32 mouse cellular contexts compared by ENCODE assay signal in genomic region chr8:105409947-105410346, GRCm38 (mm10). TPM values are rescaled to one million over a fixed set of nuclear protein-coding genes. Genes with fewer than 3 reads are reported as not detected.
DNase-seq lines count a peak whose midpoint lies in the region; ATAC-seq and TF ChIP-seq lines count a peak whose summit lies in the region.
"Had no signal": no experiment of that assay in that cellular context is flagged by ENCODE, and none has a peak within 500 bp of the region (broad histone marks: within the 10 kb centered on the region; RNA-seq: fewer than 3 reads in every experiment).

No protein-coding gene starts in this region.

- DNase-seq in gastrocnemius, adult 2 months = no peak
- no peak for DNase-seq in gastrocnemius, adult 18-20 months (ENCODE audit: low spot score)
- DNase-seq in layer of hippocampus, adult 2 months (ENCODE audit: low spot score in 2 of 2) = no peak
- no peak for DNase-seq in layer of hippocampus, adult 9-10 months (ENCODE audit: low spot score)
- no peak for DNase-seq in midbrain, postnatal 0 days (ENCODE audit: low spot score)
- DNase-seq in stomach, postnatal 0 days (ENCODE audit: low spot score) = no peak
- DNase-seq in retina, postnatal 1 day = no peak
- DNase-seq: adrenal gland, adult 8-10 months; adrenal gland, postnatal 25 days; B cell, adult 2 months; cerebellum, adult 11 months; cerebellum, adult 8-10 months; cerebellum, postnatal 36 days; embryo, embryonic 11 days; gastrocnemius, postnatal 25 days; heart, adult 18-20 months; heart, postnatal 14 days had no signal

- no peaks in the 10 kb centered on the region for H3K9me3 ChIP-seq in midbrain, postnatal 0 days (ENCODE audit: low read length)
- H3K9me3 ChIP-seq in midbrain, embryonic 16.5 days (replicated peaks; ENCODE audit: control insufficient read depth, low read length, poor library complexity, severe bottlenecking) = no peaks in the 10 kb centered on the region
- H3K9me3 ChIP-seq in stomach, postnatal 0 days (ENCODE audit: control insufficient read depth, low read length) = no peaks in the 10 kb centered on the region
- H3K9me3 ChIP-seq: embryonic facial prominence, embryonic 13.5 days; forebrain, embryonic 13.5 days; G1E; heart, embryonic 10.5 days; heart, embryonic 13.5 days; hindbrain, embryonic 13.5 days had no signal

- peaks cover 4% of the 10 kb centered on the region; the same call in 1 of the 2 replicates for H3K4me1 ChIP-seq in midbrain, postnatal 0 days (ENCODE audit: insufficient read depth, low read length)
- H3K4me1 ChIP-seq in midbrain, embryonic 16.5 days (ENCODE audit: control insufficient read depth, insufficient read depth, low read length) = peaks cover 6% of the 10 kb centered on the region
- peaks cover 5% of the 10 kb centered on the region; the same call in 1 of the 2 replicates for H3K4me1 ChIP-seq in stomach, postnatal 0 days (replicated peaks; ENCODE audit: control insufficient read depth, insufficient read depth)

- H3K9ac ChIP-seq in midbrain, postnatal 0 days (replicated peaks; ENCODE audit: low read length, poor library complexity, severe bottlenecking) = no peak overlapping the region
- H3K9ac ChIP-seq in midbrain, embryonic 16.5 days (ENCODE audit: low read depth, low read length) = no peak overlapping the region
- H3K9ac ChIP-seq in stomach, postnatal 0 days (ENCODE audit: low read length) = no peak overlapping the region
- H3K9ac ChIP-seq: embryonic facial prominence, embryonic 13.5 days; forebrain, embryonic 13.5 days; heart, embryonic 13.5 days; hindbrain, embryonic 13.5 days had no signal

- 94% methylated on average over 6 of the region's 6 CpGs for WGBS in midbrain, postnatal 0 days
- 95% methylated on average over 6 of the region's 6 CpGs for WGBS in midbrain, embryonic 16.5 days
- WGBS in stomach, postnatal 0 days = 89% methylated on average over 6 of the region's 6 CpGs

- no peak overlapping the region for H3K27ac ChIP-seq in gastrocnemius, adult 2 months
- no peak overlapping the region for H3K27ac ChIP-seq in layer of hippocampus, adult 2 months
- H3K27ac ChIP-seq in midbrain, postnatal 0 days (ENCODE audit: low read depth, low read length) = no peak overlapping the region
- no peak overlapping the region for H3K27ac ChIP-seq in midbrain, embryonic 16.5 days (ENCODE audit: low read length)
- no peak overlapping the region for H3K27ac ChIP-seq in stomach, postnatal 0 days (replicated peaks)
- H3K27ac ChIP-seq: embryonic facial prominence, embryonic 10.5 days; embryonic facial prominence, embryonic 13.5 days; forebrain, embryonic 13.5 days; heart, embryonic 10.5 days; heart, embryonic 13.5 days; hindbrain, embryonic 13.5 days had no signal

- no peaks in the 10 kb centered on the region for H3K36me3 ChIP-seq in midbrain, postnatal 0 days (ENCODE audit: insufficient read depth, low read length)
- no peaks in the 10 kb centered on the region for H3K36me3 ChIP-seq in midbrain, embryonic 16.5 days (ENCODE audit: control insufficient read depth, insufficient read depth, low read length)
- H3K36me3 ChIP-seq in stomach, postnatal 0 days (ENCODE audit: control insufficient read depth, insufficient read depth, low read length) = no peaks in the 10 kb centered on the region
- H3K36me3 ChIP-seq: embryonic facial prominence, embryonic 10.5 days; embryonic facial prominence, embryonic 13.5 days; G1E; heart, embryonic 10.5 days; heart, embryonic 13.5 days; hindbrain, embryonic 13.5 days had no signal

- TF ChIP-seq EP300 in stomach, postnatal 0 days (optimal IDR thresholded peaks at IDR 0.05) = no peak

- H3K4me2 ChIP-seq in midbrain, postnatal 0 days (ENCODE audit: low read depth, low read length, poor library complexity, severe bottlenecking) = no peak overlapping the region
- no peak overlapping the region for H3K4me2 ChIP-seq in midbrain, embryonic 16.5 days (ENCODE audit: low read length)
- H3K4me2 ChIP-seq in stomach, postnatal 0 days (replicated peaks; ENCODE audit: low read depth) = no peak overlapping the region
- H3K4me2 ChIP-seq: embryonic facial prominence, embryonic 13.5 days; forebrain, embryonic 13.5 days; heart, embryonic 13.5 days; hindbrain, embryonic 13.5 days had no signal

- H3K4me3 ChIP-seq in gastrocnemius, adult 2 months = no peak overlapping the region
- H3K4me3 ChIP-seq in layer of hippocampus, adult 2 months = no peak overlapping the region
- no peak overlapping the region for H3K4me3 ChIP-seq in midbrain, postnatal 0 days (ENCODE audit: low read depth, low read length)
- H3K4me3 ChIP-seq in midbrain, embryonic 16.5 days (ENCODE audit: low read depth, low read length) = no peak overlapping the region
- H3K4me3 ChIP-seq in stomach, postnatal 0 days (ENCODE audit: low read depth, low read length) = no peak overlapping the region
- H3K4me3 ChIP-seq: embryonic facial prominence, embryonic 10.5 days; embryonic facial prominence, embryonic 13.5 days; erythroblast, embryonic 14.5 days; forebrain, embryonic 13.5 days; heart, embryonic 10.5 days; heart, embryonic 13.5 days; hindbrain, embryonic 13.5 days had no signal

- H3K27me3 ChIP-seq in midbrain, postnatal 0 days (ENCODE audit: insufficient read depth, low read length) = no peaks in the 10 kb centered on the region
- H3K27me3 ChIP-seq in midbrain, embryonic 16.5 days (ENCODE audit: control insufficient read depth, insufficient read depth, low read depth, low read length) = no peaks in the 10 kb centered on the region
- H3K27me3 ChIP-seq in stomach, postnatal 0 days (ENCODE audit: control insufficient read depth, insufficient read depth, low read length) = no peaks in the 10 kb centered on the region

- intact Hi-C loops in gastrocnemius, adult 2 months (cut with DNase I) = loop anchor here (5.0 kb wide), 1 partner anchor 42 kb away; no protein-coding TSS in a partner anchor

- peak; percentile 20; the same call in 1 of the 2 replicates for TF ChIP-seq CTCF in gastrocnemius, adult 2 months (IDR thresholded peaks at IDR 0.05)
- peak; percentile 43 for TF ChIP-seq CTCF in layer of hippocampus, adult 2 months (conservative IDR thresholded peaks at IDR 0.05)
- TF ChIP-seq CTCF in midbrain, postnatal 0 days (IDR thresholded peaks at IDR 0.05) = peak; percentile 54
- peak; percentile 12; the same call in 1 of the 2 replicates for TF ChIP-seq CTCF in stomach, postnatal 0 days (IDR thresholded peaks at IDR 0.05; ENCODE audit: low read depth)

- ATAC-seq in midbrain, postnatal 0 days (ENCODE audit: low FRiP score) = no peak
- ATAC-seq in midbrain, embryonic 16.5 days = no peak
- no peak for ATAC-seq in stomach, postnatal 0 days (ENCODE audit: low FRiP score, low TSS enrichment)
- ATAC-seq: forebrain, embryonic 13.5 days; forebrain, embryonic 16.5 days; hindbrain, embryonic 16.5 days; inflammation-experienced regulatory T-cells, adult 6 months; intestine, embryonic 16.5 days had no signal

RNA-seq across cellular contexts. Expression of gene Kctd19, which starts 3.4 kb away (rescaled TPM):
- total RNA-seq in gastrocnemius, adult 2 months (2021) = under 1 TPM in 1 of 2 experiments, not detected in 1; 0.23 TPM
- under 1 TPM in 1 of 2 experiments, not detected in 1; 0.21 TPM for total RNA-seq in gastrocnemius, adult 18-20 months (2021)
- total RNA-seq in layer of hippocampus, adult 2 months (2021) = not detected
- 0.09 and 0.16 TPM in 2 replicates for total RNA-seq in midbrain, postnatal 0 days (2014; rRNA removed)
- 0.27 TPM in 2 replicates for polyA plus RNA-seq in midbrain, postnatal 0 days (2015; fragmentation: Nextera tagmentation; extraction: Ambion mirVana)
- polyA plus RNA-seq in midbrain, embryonic 16.5 days (2015; fragmentation: Nextera tagmentation; extraction: Ambion mirVana) = not detected in 2 replicates
- not detected in 2 replicates for polyA plus RNA-seq in stomach, postnatal 0 days (2015; fragmentation: Nextera tagmentation; extraction: Ambion mirVana)
- total RNA-seq: adrenal gland, postnatal 25 days; G1E; gastrocnemius, postnatal 25 days; heart, adult 18-20 months; heart, postnatal 14 days; hematopoietic stem cell, adult 5-6 weeks had no signal
- polyA plus RNA-seq: cortical plate, adult 2 months; embryonic facial prominence, embryonic 13.5 days; erythroblast, embryonic 14.5 days; forebrain, embryonic 13.5 days; forebrain, embryonic 16.5 days; G1E; heart, embryonic 10.5 days; heart, embryonic 13.5 days; hindbrain, embryonic 13.5 days; hindbrain, embryonic 16.5 days; inflammation-experienced regulatory T-cells, adult 6 months; intestine, embryonic 16.5 days had no signal

RNA-seq across cellular contexts. Expression of gene Lrrc36, which starts 3.4 kb away (rescaled TPM):
- total RNA-seq in gastrocnemius, adult 2 months (2021) = under 1 TPM; 0.64 to 0.73 TPM
- under 1 TPM; 0.41 to 0.64 TPM for total RNA-seq in gastrocnemius, adult 18-20 months (2021)
- under 1 TPM; 0.42 to 0.84 TPM for total RNA-seq in layer of hippocampus, adult 2 months (2021)
- 0.28 and 0.93 TPM in 2 replicates for total RNA-seq in midbrain, postnatal 0 days (2014; rRNA removed)
- 0.86 and 0.99 TPM in 2 replicates for polyA plus RNA-seq in midbrain, postnatal 0 days (2015; fragmentation: Nextera tagmentation; extraction: Ambion mirVana)
- polyA plus RNA-seq in midbrain, embryonic 16.5 days (2015; fragmentation: Nextera tagmentation; extraction: Ambion mirVana) = 0.85 and 0.89 TPM in 2 replicates
- polyA plus RNA-seq in stomach, postnatal 0 days (2015; fragmentation: Nextera tagmentation; extraction: Ambion mirVana) = 0.08 and 0.19 TPM in 2 replicates
- total RNA-seq: G1E had no signal
- polyA plus RNA-seq: embryonic facial prominence, embryonic 13.5 days; G1E; heart, embryonic 10.5 days; inflammation-experienced regulatory T-cells, adult 6 months had no signal

RNA-seq across cellular contexts. Expression of gene Plekhg4, which starts 36.9 kb away (rescaled TPM):
- not detected for total RNA-seq in gastrocnemius, adult 2 months (2021)
- under 1 TPM in 1 of 2 experiments, not detected in 1; 0.09 TPM for total RNA-seq in gastrocnemius, adult 18-20 months (2021)
- total RNA-seq in layer of hippocampus, adult 2 months (2021) = 1 to 10 TPM; 1.7 to 2.2 TPM
- 6.3 and 8.7 TPM in 2 replicates for total RNA-seq in midbrain, postnatal 0 days (2014; rRNA removed)
- 1.7 and 2.5 TPM in 2 replicates for polyA plus RNA-seq in midbrain, postnatal 0 days (2015; fragmentation: Nextera tagmentation; extraction: Ambion mirVana)
- polyA plus RNA-seq in midbrain, embryonic 16.5 days (2015; fragmentation: Nextera tagmentation; extraction: Ambion mirVana) = 2.4 and 2.7 TPM in 2 replicates
- polyA plus RNA-seq in stomach, postnatal 0 days (2015; fragmentation: Nextera tagmentation; extraction: Ambion mirVana) = 0.05 and 0.10 TPM in 2 replicates
- total RNA-seq: heart, adult 18-20 months; heart, postnatal 14 days; hematopoietic stem cell, adult 5-6 weeks had no signal
- polyA plus RNA-seq: erythroblast, embryonic 14.5 days had no signal
